Mouse (Mus musculus) kidney, postnatal 10 days (tissue): ENCODE measurements at regions not wholly inside any gene's neighbourhood (a gene's known extent, or its start where the extent isn't known, plus 50 kb on each side); places are given as distances from the start of the nearest gene placed in this dataset.
"Not testable (repeated sequence)": the region's sequence is repeated elsewhere in the genome, so short reads cannot be mapped to it uniquely, and the experiment has no call there.

ENCODE experiments used
- DNase-seq: peaks from one replicate; pipeline ENCODE4 v3.0.0; 2021; ENCODE audit warnings: mixed read lengths

DNA sequence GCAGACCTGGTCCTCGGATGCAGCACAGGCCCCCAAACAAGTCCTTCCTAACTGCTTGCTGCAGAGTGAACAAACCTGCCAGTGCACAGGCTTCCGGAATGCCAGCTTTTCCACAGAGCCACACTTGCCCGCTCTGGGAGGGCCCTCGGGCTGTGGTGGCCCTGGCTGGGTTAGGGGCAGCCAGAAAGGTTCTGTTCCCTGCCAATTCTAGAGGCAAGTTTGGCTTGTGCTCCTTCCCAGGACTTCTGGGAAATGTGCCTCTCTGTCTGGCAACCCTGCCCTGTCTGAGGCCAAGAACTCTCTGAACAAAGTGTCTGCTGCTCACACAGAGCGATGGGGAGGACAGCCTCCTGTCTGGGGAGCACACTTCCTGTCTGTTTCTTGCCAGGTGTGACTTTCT lies 66.4 kb downstream of the Xrcc2 start:
- no peak for DNase-seq

DNA sequence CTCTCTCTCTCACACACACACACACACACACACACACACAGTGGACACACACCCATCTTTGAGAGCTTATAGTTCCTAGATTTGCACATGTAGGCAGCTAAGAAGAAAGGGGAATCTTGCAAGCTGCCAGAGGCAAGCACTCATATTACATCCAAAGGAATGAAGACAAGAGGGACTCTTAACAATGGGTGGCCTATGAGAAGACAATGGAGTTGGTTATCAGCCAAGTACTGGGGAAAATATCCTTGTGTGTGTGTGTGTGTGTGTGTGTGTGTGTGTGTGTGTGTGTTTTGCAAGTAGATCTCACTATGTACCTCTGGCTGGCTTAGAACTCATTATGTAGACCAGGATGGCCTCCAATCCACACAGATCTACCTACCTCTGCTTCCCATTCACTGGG lies 67.5 kb downstream of the Xrcc2 start:
- DNase-seq, result no peak

DNA sequence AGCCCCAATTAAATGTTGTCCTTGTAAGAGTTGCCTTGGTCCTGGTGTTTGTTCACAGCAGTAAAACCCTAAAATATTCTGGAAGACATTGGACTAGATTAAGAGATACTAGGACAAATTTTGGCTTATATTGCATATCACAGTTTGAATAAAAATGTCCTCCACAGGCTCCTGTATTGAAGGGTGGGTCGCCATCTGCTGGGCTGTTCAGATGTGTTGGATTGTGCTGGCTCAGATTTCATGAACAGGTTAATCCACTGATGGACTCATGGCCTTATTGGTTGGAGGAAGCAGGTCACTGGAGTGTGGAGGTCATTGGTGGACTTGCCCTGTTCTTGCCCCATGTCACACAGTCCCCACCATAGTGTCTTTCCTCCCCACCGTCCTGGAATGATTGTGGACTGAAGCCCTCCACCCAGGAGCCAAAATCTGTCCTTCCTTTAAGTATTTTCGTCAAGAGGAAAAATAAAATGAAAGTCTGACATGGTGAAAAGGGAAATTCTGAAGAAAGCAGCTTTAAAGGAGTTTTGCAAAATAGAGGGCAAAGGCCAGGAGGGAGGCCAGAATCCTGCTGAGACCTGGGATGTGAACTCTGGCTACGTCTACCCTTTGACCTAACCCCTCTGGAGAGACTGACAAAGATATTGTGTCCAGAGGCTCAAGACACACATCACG lies 72.6 kb downstream of the Xrcc2 start:
- peak; percentile 28 for DNase-seq

DNA sequence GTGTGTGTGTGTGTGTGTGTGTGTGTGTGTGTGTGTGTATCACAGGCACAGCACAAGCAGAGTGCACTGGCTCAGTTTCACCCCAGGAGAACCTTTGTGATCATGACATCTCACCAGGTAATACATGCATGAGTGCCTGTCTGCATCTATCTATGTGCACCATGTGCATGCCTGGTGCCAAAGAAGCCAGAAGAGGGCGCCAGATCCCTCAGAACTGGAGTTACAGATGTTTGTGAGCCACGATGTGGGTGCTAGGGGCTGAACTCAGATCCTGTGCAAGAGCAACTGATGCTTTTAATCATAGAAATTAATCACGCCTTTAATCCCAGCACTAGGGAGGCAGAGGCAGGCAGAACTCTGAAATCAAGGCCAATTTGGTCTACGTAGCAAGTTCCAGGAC lies 75.9 kb downstream of the Xrcc2 start:
- no peak for DNase-seq

DNA sequence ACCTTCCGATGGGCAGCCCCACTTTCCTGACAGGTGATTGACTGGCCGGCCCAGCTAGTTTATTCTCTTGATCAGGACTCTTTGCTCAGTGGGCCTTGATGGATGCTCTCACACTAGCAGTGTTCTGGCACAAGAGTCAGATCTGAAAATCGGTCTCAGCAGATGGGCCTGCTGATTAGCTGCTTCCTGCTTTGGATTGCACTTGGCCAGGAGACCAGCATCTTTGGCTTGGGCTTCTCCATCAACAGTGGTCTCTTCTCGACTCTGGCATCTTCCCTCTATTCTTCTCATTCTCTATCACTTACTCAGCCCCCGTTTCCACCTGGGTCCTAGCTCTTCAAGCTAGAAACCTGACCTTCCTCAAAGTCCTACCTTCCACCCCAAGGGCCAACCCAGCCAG lies 77.1 kb downstream of the Xrcc2 start:
- no peak for DNase-seq

DNA sequence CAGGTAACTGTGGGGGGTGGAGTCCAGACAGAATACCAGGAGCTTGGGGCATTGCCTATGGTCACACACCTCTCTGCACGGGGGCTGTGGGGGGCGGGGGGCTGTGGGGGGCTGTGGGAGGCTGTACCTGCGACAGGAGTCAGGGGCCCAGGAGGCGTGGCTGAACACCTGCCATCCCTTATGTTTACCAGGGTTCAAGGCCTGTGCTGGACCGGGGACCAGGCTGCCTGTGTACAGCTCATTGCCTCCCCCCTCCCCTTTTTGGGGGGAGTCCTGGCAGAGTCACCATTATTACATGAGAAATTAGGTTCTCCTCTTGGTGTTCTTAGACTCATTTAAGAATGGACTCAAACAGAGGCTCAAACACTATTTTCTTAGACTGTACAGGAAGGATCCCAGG lies 78.5 kb downstream of the Xrcc2 start:
- no peak for DNase-seq

DNA sequence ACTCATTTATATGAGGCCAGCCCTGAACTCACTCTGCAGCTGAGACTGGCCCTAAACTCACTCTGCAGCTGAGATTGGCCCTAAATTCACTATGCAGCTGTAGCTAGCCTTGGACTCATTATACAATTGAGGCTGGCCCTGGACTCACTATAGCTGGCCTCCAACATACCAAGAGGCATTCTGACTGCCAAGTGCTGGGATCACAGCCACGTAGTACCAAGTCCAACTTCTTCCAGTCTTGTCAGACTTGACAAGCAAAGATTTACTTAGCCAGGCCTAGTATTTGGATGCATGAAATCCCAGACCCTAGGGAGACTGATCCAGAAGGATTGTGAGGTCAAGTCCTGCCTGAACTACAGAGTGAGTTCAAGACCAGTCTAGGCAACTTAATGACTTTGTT lies 81.6 kb downstream of the Xrcc2 start:
- no peak for DNase-seq

DNA sequence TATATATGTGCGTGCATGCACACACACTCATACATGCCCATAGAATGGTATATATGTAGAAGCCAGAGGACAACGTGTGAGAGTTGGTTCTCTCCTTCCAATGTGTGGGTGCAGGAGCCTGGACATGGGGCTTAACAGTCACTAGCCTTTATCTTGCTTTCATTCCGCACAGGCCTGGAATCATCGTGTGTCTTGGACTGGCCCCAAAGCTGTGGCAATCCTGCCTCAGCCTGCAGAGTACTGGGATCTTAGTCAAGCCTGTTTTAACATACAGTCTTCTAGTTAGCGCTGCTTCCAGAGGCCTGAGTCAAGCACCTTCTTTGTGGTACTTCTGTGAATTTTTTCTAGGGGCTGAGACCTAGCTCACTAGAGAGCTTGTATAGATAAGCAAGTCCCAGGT lies 85.8 kb downstream of the Xrcc2 start:
- no peak for DNase-seq

DNA sequence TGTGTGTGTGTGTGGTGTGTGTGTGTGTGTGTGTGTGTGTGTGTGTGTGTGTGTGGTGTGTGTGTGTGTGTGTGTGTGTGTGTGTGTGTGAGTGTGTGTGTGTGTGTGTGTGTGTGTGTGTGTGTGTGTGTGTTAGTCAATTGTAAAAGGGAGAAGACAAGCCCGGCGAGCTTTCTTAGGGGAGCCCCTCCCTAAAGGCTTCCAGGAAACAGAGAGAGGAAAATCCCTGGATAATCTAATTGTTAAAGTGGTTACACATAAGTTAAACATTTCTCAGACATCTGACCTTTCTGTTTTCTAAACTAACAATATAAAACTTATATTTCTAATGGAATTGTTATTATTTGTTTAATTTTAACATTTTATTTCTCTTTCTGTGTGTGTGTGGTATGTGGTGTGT lies 86.3 kb downstream of the Xrcc2 start:
- DNase-seq, result not testable (repeated sequence)

DNA sequence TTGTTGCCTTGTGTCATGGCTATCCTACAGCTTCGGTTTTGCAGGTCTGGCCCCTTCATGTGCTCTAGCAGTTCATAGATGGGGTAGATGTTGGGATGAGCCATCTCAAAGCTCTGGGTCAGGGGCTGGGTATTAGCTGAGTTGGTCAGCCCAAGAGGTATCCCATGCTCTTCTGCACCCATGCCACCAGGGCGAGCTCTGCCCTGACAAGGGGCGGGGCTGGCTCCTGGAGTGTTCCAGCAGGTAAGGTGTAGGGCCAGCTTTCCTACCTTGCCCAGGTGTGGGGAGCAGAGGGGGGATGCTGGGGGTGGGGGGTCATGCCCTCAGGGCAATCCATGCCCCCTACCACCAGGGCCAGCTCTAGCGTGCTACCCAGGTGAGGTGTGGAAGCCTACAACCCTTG lies 91.0 kb downstream of the Xrcc2 start:
- no peak for DNase-seq

DNA sequence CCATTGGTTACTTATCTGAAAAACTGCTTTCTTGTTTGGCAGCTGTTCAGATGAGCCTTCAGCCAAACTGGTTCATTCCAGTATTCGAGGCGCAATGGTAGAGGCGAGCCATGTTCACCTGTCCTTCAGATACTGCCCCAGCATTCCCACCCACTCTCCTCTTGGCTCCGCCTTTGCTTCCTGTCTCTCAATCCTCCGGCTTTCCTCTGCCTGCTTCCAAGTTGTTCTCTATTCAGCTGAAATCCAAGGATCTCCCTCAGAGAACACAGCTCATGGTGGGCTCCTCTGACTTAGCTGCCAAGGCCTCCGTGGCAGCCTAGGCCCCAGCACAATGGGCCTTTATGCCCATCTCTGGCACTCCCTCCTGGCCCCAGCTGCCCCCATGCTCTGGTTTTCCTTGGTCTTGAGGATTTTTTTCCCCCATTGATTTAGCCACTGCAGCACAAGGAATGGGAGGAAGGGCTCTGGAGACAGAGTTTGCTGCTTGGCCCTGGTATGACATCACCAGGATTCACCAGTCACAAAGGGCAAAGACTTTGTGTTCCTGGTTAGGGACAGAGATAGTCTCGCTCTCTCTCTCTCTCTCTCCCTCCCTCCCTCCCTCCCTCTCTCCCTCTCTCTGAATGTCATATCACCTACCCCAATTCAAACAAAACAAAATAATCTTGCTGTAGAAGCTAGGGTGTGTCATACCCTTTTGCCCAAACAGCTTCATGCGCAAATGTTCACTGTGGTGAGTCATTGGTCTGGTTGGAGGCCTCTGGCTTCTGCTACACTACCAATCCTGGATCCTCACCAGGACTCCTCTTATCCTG lies 91.6 kb downstream of the Xrcc2 start:
- peak; percentile 18 for DNase-seq

DNA sequence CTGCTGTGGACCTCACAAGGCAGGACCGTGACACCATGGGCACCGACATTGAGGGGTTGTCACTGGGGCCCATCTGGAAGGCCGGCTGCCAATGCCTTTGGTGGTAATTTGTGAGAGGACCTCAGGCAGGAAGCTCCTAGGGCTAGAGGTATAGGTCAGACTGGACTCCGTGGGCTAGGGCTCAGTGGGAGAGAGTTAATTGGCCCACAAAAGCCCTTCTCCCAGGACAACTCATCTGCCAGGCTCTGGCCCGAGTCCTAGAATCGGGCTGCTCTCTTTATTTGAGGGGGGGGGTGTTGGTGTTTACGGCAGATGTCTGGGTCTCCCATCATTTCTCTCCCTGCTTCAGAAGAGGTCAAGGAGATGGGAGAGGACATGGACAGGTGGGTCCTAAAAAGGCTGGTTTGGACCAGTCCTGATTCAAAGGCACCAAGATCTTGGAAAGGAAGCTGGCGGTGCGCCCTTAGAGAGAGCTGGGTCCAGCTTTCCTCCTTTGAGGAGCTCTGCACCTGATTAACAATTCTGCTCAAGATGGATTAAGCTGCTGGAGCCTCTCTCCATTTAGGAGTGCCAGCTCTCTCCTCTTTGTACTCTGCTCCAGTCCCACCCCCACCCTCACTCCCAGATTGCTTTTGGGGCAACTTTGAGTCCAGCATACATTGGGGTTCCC lies 93.5 kb downstream of the Xrcc2 start:
- no peak for DNase-seq

DNA sequence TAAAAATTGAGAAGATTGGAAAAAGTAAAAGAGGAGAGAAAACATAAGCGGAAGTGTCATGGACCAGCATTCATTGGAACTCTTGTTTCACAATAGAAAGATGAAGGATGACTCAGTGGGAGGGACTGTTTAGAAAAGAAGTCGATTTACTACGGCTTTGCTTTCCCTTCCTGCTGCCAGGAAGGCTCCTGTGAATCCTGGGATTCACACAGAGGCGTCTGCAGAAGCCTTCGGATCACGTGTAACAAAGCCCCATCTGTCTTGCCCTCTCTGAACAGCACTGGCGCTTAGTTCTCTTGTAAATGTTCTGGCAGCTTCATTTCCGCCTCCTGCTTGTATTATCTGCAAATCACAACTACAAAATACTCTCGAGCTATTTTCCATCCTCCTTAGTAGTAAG lies 94.0 kb downstream of the Cct8l1 start:
- DNase-seq, result no peak

DNA sequence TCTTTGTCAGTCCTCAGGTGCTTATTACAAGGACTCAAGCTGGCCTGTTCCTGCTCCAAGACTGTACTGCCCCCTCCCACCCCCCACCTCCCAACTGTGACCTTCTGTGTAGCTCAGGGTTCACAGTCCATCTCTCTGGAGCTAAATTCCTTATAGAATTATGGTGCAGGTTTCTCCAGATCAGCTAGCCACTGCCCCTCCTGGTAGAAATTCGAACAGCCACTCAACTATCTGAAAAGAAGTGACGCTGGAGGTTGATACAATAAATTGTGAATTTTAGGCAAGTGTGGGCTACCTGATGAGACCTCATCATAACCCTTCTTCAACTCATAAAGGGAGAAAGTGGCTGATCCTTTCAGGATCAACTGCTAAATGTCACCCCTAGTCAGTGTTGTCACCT lies 86.3 kb downstream of the Cct8l1 start:
- no peak for DNase-seq

DNA sequence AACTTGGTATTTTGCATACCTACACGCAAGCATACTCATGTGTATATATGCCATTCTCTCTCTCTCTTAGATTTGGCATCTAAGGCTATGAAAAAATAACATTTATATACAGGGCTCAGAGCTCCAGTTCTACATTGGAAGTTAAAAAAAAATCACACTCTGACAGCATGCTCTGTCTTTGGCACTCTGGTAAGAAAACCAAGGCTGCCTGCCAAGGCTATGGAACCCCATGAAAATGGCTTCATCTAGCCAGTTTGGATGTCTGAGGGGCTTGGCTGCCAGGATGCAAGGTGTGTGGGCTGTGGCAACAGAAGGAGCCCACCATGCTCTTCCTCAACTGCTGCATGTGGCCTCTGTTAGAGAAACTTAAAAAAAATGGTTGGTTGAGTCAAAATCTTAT lies 83.5 kb downstream of the Cct8l1 start:
- DNase-seq, result no peak

DNA sequence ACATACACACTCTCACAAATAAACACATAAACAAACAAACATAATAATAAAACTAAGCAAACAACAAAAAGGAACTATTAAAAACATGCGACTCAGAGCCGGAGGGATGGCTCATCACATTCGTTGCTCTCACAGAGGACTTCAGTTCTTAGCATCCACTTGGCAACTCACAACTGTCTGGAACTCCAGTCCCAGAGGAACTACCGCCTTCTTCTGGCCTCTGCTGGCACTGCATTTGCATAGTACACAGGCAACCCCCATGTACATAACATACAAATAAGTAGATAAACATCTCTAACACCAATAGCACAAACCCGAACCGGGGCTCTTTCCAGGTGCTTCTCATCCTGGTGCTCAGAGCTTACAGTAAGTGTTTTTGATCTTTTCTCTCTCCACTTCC lies 81.9 kb downstream of the Cct8l1 start:
- no peak for DNase-seq

DNA sequence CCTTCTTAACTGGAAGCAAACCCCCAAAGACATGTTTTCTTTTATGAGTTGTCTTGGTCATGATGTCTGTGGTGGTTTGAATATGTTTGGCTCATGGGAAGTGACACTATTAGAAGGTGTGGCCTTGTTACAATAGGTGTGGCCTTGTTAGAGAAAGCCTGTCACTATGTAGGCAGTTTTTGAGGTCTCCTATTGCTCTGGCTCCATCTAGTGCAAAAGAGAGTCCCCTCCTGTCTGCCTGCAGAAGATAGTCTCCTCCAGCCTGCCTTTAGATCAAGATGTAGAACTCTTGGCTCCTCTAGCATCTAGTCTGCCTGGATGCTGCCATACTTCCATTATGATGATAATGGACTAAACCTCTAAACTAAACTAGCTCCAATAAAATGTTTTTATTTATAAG lies 75.8 kb downstream of the Cct8l1 start:
- DNase-seq, result no peak
